Mouse (Mus musculus): ENCODE measurements around the gene Rasd1.
A peak's percentile ranks its signal among the peaks of the same experiment; 100 is the strongest.
"Not testable (repeated sequence)": the region's sequence is repeated elsewhere in the genome, so short reads cannot be mapped to it uniquely, and the experiment has no call there.

The Rasd1 gene

DNA sequence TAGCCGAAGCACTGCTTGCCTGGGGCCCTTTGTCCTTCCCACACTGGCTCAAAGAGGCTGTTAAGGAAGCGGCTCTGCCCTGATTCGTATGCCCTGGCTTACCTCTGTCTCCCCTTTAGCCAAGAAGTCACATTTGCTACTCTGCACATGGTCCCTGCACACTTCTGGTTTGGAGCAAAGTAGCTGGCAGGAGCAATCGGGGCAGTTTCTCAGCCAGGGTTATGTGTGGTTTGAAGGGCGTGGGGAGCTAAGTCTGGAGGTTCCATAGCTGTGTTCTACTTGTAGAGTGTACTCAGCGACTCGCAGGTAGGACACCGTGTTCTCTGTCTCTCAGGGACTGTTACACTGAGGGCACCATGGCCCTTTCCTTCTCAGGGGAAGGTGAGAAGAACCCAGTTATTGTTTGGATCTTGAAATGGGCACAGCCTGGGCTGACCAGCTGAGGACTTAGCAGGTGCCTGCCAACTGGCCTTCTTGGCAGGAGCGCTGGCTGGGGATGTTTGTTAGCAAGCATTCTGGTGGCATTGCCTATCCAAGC is 3.3 kb downstream of the Rasd1 start:
- DNase-seq (ENCODE audit: low spot score in 2 of 2): no peak

DNA sequence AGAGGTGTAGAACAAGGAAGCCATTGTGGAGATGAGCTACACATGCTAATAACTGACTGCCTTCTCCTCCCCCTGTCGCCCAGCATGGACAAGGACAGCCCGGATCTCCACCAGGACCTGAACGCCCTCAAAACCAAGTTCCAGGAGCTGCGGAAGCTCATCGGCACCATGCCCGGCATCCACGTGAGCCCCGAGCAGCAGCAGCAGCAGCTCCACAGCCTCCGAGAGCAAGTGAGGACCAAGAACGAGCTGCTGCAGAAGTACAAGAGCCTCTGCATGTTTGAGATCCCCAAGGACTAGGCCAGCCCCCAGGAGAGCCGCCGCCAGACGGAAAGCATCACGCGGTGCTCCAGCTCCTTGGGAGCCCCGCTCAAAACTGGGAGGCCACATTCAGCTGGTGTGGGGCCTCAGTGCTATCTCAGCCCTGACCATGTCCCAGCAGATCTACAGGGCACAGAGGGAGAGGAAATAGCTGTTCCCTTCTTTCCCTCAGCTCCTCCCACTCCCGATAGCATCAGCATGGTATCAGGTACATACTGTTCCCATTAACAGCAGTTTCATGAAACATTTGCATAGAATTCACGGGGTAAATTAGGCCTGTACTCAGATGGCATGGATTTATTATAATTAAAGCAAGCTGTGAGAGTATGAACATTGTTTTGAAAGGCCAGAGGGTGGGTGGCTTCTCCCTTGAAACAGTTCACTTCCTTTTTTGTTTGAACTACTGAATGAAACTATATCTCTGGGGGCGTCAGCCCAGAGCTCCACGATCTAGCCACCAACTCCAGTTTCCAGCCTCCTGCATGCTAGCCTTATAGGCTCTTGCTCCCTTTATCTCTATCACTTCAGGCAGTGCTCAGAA is 4.0 kb downstream of the Rasd1 start:
- no peak for DNase-seq (ENCODE audit: low spot score in 2 of 2)

DNA sequence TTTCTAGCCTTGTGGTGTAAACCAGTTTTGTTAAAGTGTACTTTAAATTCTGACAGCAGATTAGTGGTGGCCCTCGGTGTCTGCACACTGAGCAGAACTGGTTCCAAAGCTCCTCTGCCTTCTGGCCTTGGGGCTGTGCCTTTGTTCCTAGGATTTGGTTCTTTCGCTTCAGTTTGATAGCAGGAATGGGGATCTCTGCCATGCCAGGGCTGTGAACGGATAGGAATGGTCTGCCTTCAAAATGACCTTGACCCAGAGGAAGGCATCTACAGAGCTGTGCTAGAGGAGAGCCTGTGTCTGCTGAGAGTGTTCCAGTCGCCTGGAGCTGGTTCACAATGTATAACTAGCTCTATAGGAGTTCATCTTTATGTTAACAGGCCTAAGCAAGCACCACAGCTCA is 5.3 kb downstream of the Rasd1 start:
- no peak for DNase-seq (ENCODE audit: low spot score in 2 of 2)

DNA sequence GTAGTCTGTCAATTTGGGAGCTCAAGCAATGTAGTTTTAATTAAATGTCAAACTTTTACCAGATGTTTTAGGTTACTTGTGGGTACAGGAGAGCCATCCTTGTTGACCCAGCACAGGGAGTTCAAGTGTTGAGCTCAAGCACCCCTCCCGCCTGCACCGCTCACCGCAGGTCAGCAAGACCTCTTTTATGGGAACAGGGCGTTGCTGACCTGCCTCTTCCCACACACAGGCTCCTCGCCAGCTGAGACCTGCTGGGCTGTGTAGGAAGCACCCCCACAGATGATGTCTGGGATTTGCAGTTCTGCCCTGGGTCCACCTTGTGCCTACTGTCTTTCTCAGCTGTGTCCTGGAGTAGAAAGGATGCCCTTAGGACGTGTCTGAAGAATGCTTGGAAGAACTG is 8.0 kb downstream of the Rasd1 start:
- DNase-seq (ENCODE audit: low spot score in 2 of 2): no peak

DNA sequence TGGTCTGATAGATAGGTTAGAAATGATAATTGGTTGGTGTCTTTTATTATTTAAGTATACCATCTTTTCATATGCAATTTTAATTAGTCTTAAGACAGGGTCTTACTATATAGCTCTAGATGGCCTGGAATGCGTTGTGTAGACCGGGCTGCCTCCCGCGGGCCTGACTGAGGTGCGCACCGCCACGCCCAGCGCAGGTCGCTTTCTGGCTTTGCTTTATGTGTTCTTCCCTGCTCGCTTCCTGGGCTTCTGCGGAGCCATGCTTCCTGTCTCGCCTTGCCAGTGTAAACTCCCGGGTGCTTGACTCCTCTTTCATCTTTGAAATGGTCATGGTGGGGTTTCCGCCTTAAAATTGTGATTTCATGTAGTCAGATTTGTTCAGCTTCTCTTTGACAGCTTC is 11.9 kb downstream of the Rasd1 start:
- DNase-seq (ENCODE audit: low spot score in 2 of 2): no peak

DNA sequence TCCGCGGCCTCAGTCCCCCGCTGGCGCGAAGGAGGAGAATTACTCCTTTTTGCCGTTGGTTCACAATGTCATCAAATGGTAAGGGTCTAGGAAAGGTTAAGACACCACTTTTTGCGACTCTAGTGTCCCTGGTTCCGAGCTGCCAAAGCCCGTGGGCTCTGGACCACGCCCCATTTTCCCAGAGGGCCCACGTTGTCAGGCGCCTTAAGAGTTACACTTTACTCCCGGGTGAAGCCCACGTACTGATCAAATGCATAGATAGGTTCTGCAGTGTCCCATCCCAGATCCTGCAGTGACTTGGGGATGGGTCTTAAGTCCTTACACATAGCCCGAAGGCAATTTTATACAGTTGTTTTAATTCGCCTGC is 16.4 kb downstream of the Rasd1 start:
- DNase-seq (ENCODE audit: low spot score in 2 of 2): no peak

DNA sequence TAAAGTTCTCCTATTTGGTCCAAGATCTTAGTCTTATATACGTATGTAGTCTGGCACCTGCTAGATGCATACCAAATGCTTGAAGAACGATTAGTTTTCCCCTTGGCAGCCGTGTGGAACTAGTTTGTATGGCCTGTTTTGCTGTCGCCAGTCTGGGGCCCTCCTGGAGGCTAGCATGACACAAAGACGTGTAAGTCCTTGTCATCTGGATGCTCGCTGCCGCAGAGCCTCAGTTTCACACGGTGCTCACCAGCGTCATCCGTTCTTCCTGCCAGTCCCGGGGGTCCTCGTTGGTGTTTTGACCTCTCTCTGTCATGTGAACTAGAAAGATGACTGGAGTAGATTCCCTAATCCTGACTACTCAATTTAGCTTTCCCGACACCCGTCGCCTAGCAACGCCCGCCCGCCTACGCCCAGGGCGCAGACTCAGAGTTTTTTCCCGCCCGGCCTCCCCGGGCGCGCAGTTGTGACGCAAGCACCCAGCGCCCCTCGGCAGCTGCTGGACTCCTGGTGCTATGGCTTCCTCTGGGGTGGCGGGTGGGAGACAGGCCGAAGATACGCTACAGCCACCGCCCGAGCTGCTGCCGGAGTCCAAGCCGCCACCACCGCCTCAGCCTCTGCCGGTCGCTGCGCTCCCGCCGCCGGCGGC is 16.9 kb downstream of the Rasd1 start, which contains the start of gene Med9:
TSS of gene Med9 (plus strand) at position 455 of the 649 bp plus-strand sequence.
- peak; percentile 92 to 96 for DNase-seq (ENCODE audit: low spot score in 2 of 2)

DNA sequence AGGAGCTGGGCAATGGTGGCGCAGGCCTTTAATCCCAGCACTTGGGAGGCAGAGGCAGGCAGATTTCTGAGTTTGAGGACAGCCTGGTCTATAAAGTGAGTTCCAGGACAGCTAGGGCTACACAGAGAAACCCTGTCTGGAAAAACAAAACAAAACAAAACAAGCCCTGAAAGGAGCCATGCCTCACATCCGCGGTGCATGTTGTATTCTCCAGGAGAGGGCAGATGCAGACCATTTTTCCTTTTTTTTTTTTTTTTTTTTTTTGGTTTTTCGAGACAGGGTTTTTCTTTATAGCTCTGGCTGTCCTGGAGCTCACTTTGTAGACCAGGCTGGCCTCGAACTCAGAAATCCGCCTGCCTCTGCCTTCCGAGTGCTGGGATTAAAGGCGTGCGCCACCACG is 19.9 kb downstream of the Rasd1 start:
- not testable (repeated sequence) for DNase-seq (ENCODE audit: low spot score in 2 of 2)

DNA sequence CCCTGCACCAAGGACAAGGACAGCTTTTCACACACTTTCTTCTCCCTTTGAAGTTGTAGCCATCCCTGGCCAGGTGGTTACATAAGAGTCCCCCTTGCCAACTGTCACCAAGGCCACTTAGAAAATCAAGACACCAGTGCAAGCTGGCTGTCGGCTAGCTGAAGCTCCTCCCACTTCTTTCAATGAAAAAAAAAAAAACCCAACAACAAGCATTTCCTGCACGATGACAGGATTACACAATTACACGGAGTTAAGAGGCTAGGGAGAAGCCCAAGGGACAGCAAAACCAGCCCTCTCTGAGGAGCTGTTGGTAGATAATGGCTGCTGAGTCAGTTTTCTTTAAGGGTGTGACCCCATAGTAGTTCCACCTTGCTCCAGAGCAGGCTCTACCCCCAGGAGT is 23.4 kb downstream of the Rasd1 start:
- no peak for DNase-seq (ENCODE audit: low spot score in 2 of 2)

DNA sequence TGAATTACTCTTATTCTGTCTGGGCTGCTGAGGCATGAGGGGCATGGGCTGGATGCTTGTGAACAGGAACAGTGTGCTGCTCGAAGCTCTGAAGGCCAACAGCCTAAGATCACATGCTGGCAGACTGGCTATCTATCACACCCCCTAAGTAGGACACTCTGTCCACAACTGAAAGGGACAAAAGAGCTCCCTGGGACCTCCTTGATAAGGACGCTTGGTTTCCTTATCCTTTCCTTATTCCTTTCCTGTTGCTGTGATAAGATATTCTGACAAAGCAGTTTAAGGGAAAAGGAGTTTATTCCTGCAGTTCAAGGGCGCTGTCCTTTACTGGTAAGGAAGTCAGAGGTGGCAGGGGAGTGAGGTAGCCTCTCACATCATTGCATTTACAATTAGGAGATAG is 24.1 kb downstream of the Rasd1 start:
- no peak for DNase-seq (ENCODE audit: low spot score in 2 of 2)

DNA sequence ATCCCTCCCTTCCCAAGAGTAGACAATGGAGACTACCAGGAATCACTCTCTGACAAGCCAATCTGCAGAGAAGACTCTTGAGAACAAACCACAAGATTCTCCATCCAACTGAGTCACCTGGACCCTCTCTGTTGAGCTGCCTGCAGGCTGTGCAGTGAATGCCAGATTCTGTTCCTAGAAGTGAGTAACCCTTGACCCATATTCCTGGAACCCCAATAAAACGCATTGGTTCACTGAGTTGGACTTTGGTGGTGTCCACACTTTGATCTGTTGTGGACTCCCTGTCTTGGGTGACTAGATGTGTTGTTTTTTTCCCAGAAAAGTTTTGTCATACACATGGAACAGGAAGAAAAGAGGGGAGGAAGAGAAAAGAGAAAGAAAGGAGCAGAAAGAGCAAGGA is 24.9 kb downstream of the Rasd1 start:
- DNase-seq (ENCODE audit: low spot score in 2 of 2): no peak

DNA sequence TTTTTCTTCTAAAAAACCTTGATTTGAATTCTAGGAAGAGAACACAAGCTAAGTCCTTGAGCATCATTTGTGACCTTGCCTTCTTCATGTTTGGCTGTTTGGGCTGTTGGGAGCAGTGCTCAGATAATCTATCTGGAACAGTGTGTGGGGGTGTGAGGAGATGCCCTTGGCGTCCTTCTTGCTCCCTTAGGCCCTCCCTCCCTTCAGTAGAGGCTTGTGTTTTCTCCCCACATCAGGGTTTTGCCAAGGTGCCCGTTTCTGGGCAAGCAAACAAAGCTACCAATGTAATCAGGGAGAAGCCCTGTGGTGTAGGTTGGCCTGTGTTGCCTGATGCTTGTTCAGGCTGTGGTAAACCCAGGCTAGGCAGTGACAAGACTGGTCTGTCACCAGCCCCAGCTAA is 27.1 kb downstream of the Rasd1 start:
- no peak for DNase-seq (ENCODE audit: low spot score in 2 of 2)

DNA sequence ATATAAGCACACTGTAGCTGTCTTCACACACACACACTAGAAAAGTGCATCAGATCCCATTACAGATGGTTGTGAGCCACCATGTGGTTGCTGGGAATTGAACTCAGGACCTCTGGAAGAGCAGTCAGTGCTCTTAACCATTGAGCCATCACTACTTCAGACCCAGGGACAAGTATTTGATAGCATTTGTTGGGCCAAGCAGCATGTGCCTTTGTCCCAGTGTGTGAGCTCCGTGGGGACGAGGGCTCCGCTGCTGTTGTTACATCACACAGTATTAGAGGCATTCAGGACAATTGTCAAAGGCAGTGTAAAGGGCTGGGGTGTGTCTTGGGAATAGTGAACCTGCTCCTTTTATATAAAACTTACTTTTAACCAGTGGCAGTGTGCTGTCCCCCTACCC is 27.7 kb downstream of the Rasd1 start:
- no peak for DNase-seq (ENCODE audit: low spot score in 2 of 2)

DNA sequence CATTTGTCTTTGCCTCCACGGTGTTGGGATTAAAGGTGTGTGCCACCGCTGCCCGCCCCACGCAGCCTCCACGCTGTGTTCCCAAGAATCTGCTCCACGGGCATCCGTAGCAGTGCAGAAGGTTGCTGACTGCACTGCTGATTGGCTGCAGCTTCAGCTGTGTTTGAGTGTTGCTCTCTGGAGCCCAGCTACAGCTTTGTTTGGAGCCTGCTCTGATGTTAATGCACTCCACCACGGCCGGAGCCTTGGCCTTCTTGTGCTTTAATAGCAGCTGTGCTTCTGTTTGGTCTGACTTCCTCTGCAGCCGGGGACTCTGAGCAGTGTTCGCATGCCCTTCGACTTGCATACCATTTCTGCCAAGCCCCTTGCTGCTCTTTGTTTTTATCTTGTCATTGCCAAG is 30.8 kb downstream of the Rasd1 start:
- no peak for DNase-seq (ENCODE audit: low spot score in 2 of 2)

DNA sequence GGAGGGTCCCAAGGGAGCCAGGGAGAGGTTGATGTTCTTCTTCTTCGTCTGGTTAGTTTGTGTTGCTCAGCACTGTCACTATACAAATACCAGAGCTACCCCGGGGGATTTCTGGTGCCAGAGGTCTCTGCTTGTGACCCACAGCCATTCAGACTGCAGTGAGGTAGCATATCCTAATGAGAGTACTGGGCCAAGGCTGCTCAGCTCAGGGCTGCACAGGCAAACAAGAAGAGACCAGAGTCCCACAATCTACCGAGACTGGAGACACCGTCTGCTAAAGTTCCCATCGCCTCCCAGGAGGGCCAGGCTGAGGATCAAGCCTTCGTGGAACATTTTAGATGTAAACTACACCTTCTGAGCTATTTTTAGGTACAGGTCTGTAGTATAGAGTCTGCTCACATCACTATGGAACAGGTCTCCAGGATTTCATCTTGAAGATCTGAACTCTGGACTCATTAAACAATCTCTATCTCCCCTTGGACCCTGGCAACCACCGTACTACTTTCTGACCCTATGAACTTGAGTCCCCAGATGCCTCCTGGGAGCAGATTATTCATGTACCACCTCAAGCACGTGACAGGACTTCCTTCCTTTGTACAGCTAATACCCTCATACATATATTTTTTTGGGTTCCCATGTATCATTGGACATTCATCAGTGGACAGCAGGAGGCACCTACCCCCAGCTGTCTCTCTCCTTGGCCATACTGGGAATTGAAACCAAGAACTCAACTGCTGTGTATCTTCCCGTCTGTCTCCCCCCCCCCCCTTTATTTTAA is 32.0 kb downstream of the Rasd1 start:
- no peak for DNase-seq (ENCODE audit: low spot score in 2 of 2)

DNA sequence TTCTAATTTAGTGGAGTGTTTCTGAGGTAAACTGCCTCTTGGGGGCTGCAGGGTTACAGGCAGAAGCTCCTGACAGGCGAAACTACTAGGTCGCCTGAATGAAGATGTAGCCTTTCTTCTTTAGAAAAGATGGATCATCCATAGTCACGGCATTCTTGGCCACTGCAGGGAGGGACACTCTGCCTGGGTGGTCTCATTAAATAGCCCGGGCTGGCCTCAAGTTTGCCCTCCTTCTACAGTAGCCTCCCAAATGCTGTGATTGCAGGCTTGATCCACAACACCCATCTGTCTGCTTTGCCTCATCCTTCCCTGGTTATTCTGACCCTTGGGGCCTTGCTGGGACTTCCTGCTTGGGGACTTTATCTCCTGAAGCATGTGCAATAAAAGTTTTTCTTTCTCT is 34.7 kb downstream of the Rasd1 start:
- no peak for DNase-seq (ENCODE audit: low spot score in 2 of 2)

DNA sequence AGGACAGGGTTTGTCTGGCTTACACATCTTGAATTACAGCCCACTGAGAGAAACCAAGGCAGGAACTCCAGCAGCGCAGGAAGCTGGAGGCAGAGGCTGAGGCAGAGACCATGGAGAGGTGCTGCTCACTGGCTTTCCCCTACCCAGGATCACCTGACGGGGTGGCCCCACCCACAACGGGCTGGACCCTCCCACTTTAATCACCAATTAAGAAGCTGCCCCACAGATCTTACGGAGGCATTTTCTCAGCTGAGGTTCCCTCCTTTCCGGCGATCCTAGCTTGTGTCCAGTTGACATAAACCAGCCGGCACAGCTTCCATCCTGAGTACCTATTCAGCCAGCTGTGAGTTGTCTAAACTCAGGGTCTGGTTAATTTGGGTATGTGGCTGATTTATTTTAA is 43.5 kb downstream of the Rasd1 start:
- DNase-seq (ENCODE audit: low spot score in 2 of 2): no peak

DNA sequence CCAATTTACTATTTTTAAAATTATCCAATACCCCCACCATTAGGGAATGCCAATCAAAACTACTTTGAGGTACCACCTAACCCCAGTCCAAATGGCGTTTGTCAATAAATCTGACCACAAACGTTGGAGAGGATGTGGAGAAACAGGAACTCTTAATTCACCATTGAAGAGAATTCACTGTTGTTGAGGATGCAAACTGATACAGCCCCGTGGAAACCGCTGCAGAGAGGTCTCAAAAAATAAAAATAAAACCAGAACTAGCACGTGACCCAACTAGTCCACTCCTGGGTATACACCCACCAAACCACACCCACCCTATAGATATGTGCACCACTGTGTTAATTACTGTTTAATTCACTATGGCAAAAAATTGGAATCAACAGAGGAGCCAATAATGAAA is 44.4 kb downstream of the Rasd1 start:
- DNase-seq (ENCODE audit: low spot score in 2 of 2): no peak

DNA sequence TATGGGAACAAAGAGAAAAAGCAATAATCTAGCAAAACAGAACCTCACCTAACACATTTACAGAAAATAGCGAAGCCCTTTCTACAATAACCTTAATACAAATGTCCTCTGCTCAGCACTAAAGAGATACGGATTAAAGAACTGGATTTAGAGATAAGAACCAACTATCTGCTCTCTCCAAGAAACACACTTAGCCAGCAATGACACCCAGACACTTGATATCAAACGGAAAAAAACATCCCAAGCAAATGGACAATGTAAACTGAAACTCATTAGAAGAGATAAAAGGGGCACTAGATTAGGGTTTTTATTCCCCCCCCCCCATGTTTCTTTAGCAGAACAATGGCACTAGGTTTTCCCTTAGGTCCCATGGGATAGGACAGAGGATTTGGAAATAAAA is 45.3 kb downstream of the Rasd1 start:
- DNase-seq (ENCODE audit: low spot score in 2 of 2): no peak

DNA sequence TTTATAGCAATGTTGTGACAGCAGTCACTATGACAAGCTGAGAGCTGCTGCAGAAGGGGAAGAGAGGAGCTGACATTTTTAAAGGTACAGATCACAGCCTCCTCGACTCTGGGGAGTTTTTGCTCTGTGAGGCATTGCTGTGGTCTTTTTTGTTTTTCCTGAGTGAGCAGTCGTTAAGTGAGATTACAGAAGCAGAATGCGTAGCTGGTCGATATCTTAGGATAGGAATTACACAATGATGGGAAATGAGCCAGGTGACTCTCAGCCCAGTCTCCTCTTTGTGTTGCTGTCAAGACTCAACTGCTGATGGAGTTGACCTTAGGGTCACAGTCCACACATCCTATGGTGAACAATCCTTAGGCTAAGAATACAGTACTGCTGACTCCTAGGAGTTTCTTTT is 46.7 kb downstream of the Rasd1 start:
- DNase-seq (ENCODE audit: low spot score in 2 of 2): no peak

DNA sequence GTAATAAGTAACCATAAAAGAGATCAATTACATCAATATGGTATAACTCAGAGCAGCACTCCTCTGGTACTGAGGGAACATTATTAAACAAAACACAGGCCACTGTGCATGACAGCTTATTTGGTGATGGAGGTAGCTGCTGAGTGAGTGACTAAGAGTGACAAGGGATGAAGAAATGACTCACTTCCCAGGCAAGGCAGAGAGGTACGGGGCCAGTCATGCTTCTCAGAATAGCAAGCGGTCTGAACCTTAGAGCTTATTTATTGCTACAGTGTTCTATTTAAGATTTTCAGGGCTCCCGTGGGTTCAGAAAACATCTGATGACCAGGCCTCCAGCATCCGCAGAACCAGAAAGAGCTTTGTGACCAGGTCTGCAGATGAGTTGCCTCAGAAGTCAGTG is 51.0 kb downstream of the Rasd1 start:
- no peak for DNase-seq (ENCODE audit: low spot score in 2 of 2)
